Mouse (Mus musculus): ENCODE data around the gene Vat1. TPM values are rescaled to one million over a fixed set of nuclear protein-coding genes. Genes with fewer than 3 reads are reported as not detected.

Vat1 gene
- polyA plus RNA-seq, 1 experiment: 59.6 TPM

GRCm38 (mm10) chr11:101424105-101424851, 41.8 kb downstream of the Vat1 start, which contains the start of gene Gm27029:
Gm27029 (minus strand) TSS chr11:101424796.
- 9% methylated on average over 23 of the region's 23 CpGs for WGBS
- H3K4me1 ChIP-seq (ENCODE audit: control insufficient read depth, insufficient read depth, insufficient read length): peaks cover 6% of the 10 kb centered on the region
- no peaks in the 10 kb centered on the region for H3K27me3 ChIP-seq (ENCODE audit: control insufficient read depth, insufficient read depth, low read length)
- H3K27ac ChIP-seq (ENCODE audit: insufficient read depth, low read length): peak within 1 kb of the TSS; percentile 86
- TF ChIP-seq CTCF (IDR thresholded peaks at IDR 0.05; ENCODE audit: extremely low read depth, insufficient read depth, insufficient read length, insufficient replicate concordance) (no peak), POLR2A (IDR thresholded peaks at IDR 0.05; ENCODE audit: low read depth, low read length) (no peak)
- peak within 1 kb of the TSS; percentile 95 for H3K4me3 ChIP-seq (ENCODE audit: extremely low read depth, insufficient read depth, insufficient read length)
- peaks cover under 1% of the 10 kb centered on the region; the same call in 1 of the 2 replicates for H3K36me3 ChIP-seq (ENCODE audit: control insufficient read depth, insufficient read depth, low read length)
- DNase-seq (ENCODE audit: low read depth in 1 of 2, low spot score in 2 of 2): no peak

DNA sequence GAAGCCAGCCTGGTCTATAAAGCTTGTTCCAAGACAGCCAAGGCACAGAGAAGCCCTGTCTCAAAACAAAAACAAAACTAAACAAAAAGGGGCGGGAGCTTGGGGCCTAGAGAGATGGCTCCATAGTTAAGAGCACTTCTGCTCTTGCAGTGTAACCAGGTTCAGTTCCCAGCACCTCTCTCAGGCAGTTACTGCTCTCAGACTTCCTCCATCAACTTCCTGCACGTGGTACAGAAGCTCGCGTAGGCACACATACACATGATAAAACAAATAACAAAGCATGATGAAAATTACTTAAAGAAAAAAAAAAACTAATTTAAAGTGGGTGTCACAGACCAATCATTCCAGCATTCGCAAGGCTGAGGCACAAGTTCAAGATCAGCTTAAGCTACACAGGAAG, 45.9 kb downstream of the Vat1 start:
- TF ChIP-seq POLR2A (IDR thresholded peaks at IDR 0.05; ENCODE audit: low read depth, low read length) (no peak), CTCF (IDR thresholded peaks at IDR 0.05; ENCODE audit: extremely low read depth, insufficient read depth, insufficient read length, insufficient replicate concordance) (no peak)
- H3K4me1 ChIP-seq (ENCODE audit: control insufficient read depth, insufficient read depth, insufficient read length): peaks cover 11% of the 10 kb centered on the region; the same call in 1 of the 2 replicates
- H3K27me3 ChIP-seq (ENCODE audit: control insufficient read depth, insufficient read depth, low read length): no peaks in the 10 kb centered on the region
- H3K4me3 ChIP-seq (ENCODE audit: extremely low read depth, insufficient read depth, insufficient read length): no peak overlapping the region
- no peak overlapping the region for H3K27ac ChIP-seq (ENCODE audit: insufficient read depth, low read length)
- no peak for DNase-seq (ENCODE audit: low read depth in 1 of 2, low spot score in 2 of 2)
- no peaks in the 10 kb centered on the region for H3K36me3 ChIP-seq (ENCODE audit: control insufficient read depth, insufficient read depth, low read length)
- 78% methylated on average over 5 of the region's 5 CpGs for WGBS

- Histone ChIP-seq H3K27ac (ENCODE audit: insufficient read depth, low read length) (no peak overlapping the region), H3K4me1 (ENCODE audit: control insufficient read depth, insufficient read depth, insufficient read length) (peaks cover 11% of the 10 kb centered on the region; the same call in 1 of the 2 replicates), H3K4me3 (ENCODE audit: extremely low read depth, insufficient read depth, insufficient read length) (no peak overlapping the region), H3K27me3 (ENCODE audit: control insufficient read depth, insufficient read depth, low read length) (no peaks in the 10 kb centered on the region), H3K36me3 (ENCODE audit: control insufficient read depth, insufficient read depth, low read length) (no peaks in the 10 kb centered on the region)
- WGBS: 82% methylated on average over 3 of the region's 3 CpGs
- DNase-seq (ENCODE audit: low read depth in 1 of 2, low spot score in 2 of 2): no peak
- TF ChIP-seq POLR2A (IDR thresholded peaks at IDR 0.05; ENCODE audit: low read depth, low read length) (no peak), CTCF (IDR thresholded peaks at IDR 0.05; ENCODE audit: extremely low read depth, insufficient read depth, insufficient read length, insufficient replicate concordance) (no peak)
These were observed 46.4 kb downstream of the Vat1 start for GRCm38 (mm10) chr11:101419610-101420009.

DNA sequence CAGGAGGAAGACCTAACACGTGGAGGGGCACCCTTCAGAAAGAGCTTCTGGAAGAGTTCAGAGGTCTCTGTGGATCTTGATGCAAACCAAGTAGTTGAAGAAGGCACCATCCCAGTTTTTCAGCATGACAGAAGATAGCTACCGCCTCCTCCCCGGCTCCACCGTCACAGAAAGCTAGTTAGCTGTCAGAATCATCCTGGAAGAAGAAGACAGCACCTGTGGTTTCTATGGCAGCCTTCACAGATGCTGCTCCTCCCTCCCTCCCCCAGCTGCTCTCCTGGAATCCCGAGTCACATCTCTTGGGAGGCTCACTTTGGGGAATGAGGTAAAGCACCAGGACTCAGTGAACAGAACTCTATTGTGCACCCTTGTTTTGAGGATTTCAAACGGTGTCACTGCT, 47.0 kb downstream of the Vat1 start:
- WGBS: 84% methylated on average over 6 of the region's 6 CpGs
- TF ChIP-seq POLR2A (IDR thresholded peaks at IDR 0.05; ENCODE audit: low read depth, low read length): no peak
- no peak for TF ChIP-seq CTCF (IDR thresholded peaks at IDR 0.05; ENCODE audit: extremely low read depth, insufficient read depth, insufficient read length, insufficient replicate concordance)
- DNase-seq (ENCODE audit: low read depth in 1 of 2, low spot score in 2 of 2): no peak
- Histone ChIP-seq H3K4me1 (ENCODE audit: control insufficient read depth, insufficient read depth, insufficient read length) (peaks cover 7% of the 10 kb centered on the region; the same call in 1 of the 2 replicates), H3K27ac (ENCODE audit: insufficient read depth, low read length) (no peak overlapping the region), H3K36me3 (ENCODE audit: control insufficient read depth, insufficient read depth, low read length) (no peaks in the 10 kb centered on the region), H3K4me3 (ENCODE audit: extremely low read depth, insufficient read depth, insufficient read length) (no peak overlapping the region), H3K27me3 (ENCODE audit: control insufficient read depth, insufficient read depth, low read length) (no peaks in the 10 kb centered on the region)

GRCm38 (mm10) chr11:101417101-101417855, 48.8 kb downstream of the Vat1 start, which contains the start of gene Aarsd1:
Aarsd1 (minus strand) TSS chr11:101417615.
- WGBS: under 1% methylated on average over 45 of the region's 45 CpGs
- peak; percentile 54 to 86 for DNase-seq (ENCODE audit: low read depth in 1 of 2, low spot score in 2 of 2)
- H3K36me3 ChIP-seq (ENCODE audit: control insufficient read depth, insufficient read depth, low read length): no peaks in the 10 kb centered on the region; the same call in 1 of the 2 replicates
- no peaks in the 10 kb centered on the region for H3K27me3 ChIP-seq (ENCODE audit: control insufficient read depth, insufficient read depth, low read length)
- H3K4me3 ChIP-seq (ENCODE audit: extremely low read depth, insufficient read depth, insufficient read length): peak within 1 kb of the TSS; percentile 99
- H3K4me1 ChIP-seq (ENCODE audit: control insufficient read depth, insufficient read depth, insufficient read length): peaks cover 5% of the 10 kb centered on the region; the same call in 1 of the 2 replicates
- TF ChIP-seq CTCF (IDR thresholded peaks at IDR 0.05; ENCODE audit: extremely low read depth, insufficient read depth, insufficient read length, insufficient replicate concordance) (no peak), POLR2A (IDR thresholded peaks at IDR 0.05; ENCODE audit: low read depth, low read length) (peak; percentile 35)
- H3K27ac ChIP-seq (ENCODE audit: insufficient read depth, low read length): peak within 1 kb of the TSS; percentile 49; the same call in 1 of the 2 replicates

GRCm38 (mm10) chr11:101416433-101417100, 49.5 kb downstream of the Vat1 start:
- no peak for DNase-seq (ENCODE audit: low read depth in 1 of 2, low spot score in 2 of 2)
- Histone ChIP-seq H3K36me3 (ENCODE audit: control insufficient read depth, insufficient read depth, low read length) (no peaks in the 10 kb centered on the region; the same call in 1 of the 2 replicates), H3K27ac (ENCODE audit: insufficient read depth, low read length) (no peak overlapping the region), H3K4me1 (ENCODE audit: control insufficient read depth, insufficient read depth, insufficient read length) (peaks cover 5% of the 10 kb centered on the region; the same call in 1 of the 2 replicates), H3K27me3 (ENCODE audit: control insufficient read depth, insufficient read depth, low read length) (no peaks in the 10 kb centered on the region), H3K4me3 (ENCODE audit: extremely low read depth, insufficient read depth, insufficient read length) (peak overlapping the region; percentile 99)
- TF ChIP-seq POLR2A (IDR thresholded peaks at IDR 0.05; ENCODE audit: low read depth, low read length) (no peak), CTCF (IDR thresholded peaks at IDR 0.05; ENCODE audit: extremely low read depth, insufficient read depth, insufficient read length, insufficient replicate concordance) (no peak)
- WGBS: 1% methylated on average over 11 of the region's 11 CpGs
